Mouse (Mus musculus) E14TG2a.4 (cell line): ENCODE measurements at regions not wholly inside any gene's neighbourhood (a gene's known extent, or its start where the extent isn't known, plus 50 kb on each side); places are given as distances from the start of the nearest gene placed in this dataset.
"Not testable (repeated sequence)": the region's sequence is repeated elsewhere in the genome, so short reads cannot be mapped to it uniquely, and the experiment has no call there.

ENCODE experiments used
- H3K27me3 ChIP-seq: 2 replicates; pipeline ENCODE4 v1.6.1; 2014; ENCODE audit warnings: low read length, control low read depth; ENCODE audit not compliant: insufficient read depth
- H3K36me3 ChIP-seq: 2 replicates; pipeline ENCODE4 v1.6.1; 2014; ENCODE audit warnings: low read length, control low read depth; ENCODE audit not compliant: insufficient read depth
- H3K4me1 ChIP-seq: replicated peaks from 2 replicates; pipeline ENCODE4 v1.6.1; 2014; ENCODE audit warnings: low read depth, low read length, control low read depth
- H3K4me3 ChIP-seq: replicated peaks from 2 replicates; pipeline ENCODE4 v1.5.1; 2014; ENCODE audit warnings: mild to moderate bottlenecking, low read length
- H3K9me3 ChIP-seq: 2 replicates; pipeline ENCODE4 v1.6.1; 2014; ENCODE audit warnings: low read length, control low read depth
- CTCF ChIP-seq: conservative IDR thresholded peaks from 2 replicates; pipeline ENCODE4 v1.5.1; 2014; ENCODE audit warnings: low read length
- NANOG ChIP-seq: IDR thresholded peaks from 2 replicates; pipeline ENCODE4 v1.6.1; 2014; ENCODE audit warnings: borderline replicate concordance, low read length, mixed read lengths
- POU5F1 ChIP-seq: IDR thresholded peaks from 2 replicates; pipeline ENCODE4 v1.6.1; 2014; ENCODE audit warnings: low read length, borderline replicate concordance

- H3K9me3 ChIP-seq = no peaks in the 10 kb centered on the region
- no peak overlapping the region for H3K4me3 ChIP-seq
- no peaks in the 10 kb centered on the region for H3K4me1 ChIP-seq
- no peaks in the 10 kb centered on the region for H3K27me3 ChIP-seq
- no peaks in the 10 kb centered on the region for H3K36me3 ChIP-seq
- TF ChIP-seq CTCF = no peak
- no peak for TF ChIP-seq POU5F1
- TF ChIP-seq NANOG = no peak
Observed at GRCm38 (mm10) chr14:13055198-13055597, 229.4 kb upstream of the Synpr start.

GRCm38 (mm10) chr14:13042536-13042935 lies 219.7 kb upstream of the Cadps start:
- H3K4me1 ChIP-seq, H3K4me3 ChIP-seq, H3K27me3 ChIP-seq, H3K36me3 ChIP-seq: not testable (repeated sequence)
- peaks cover 25% of the 10 kb centered on the region for H3K9me3 ChIP-seq

- Histone ChIP-seq H3K27me3 (no peaks in the 10 kb centered on the region), H3K36me3 (no peaks in the 10 kb centered on the region)
- TF ChIP-seq POU5F1 (no peak), CTCF (no peak), NANOG (no peak)
Observed at GRCm38 (mm10) chr14:13041741-13042140, 218.9 kb upstream of the Cadps start.

GRCm38 (mm10) chr14:13040176-13040575 lies 217.3 kb upstream of the Cadps start:
- Histone ChIP-seq H3K4me3 (no peak overlapping the region), H3K9me3 (peaks cover 19% of the 10 kb centered on the region), H3K36me3 (no peaks in the 10 kb centered on the region), H3K27me3 (no peaks in the 10 kb centered on the region), H3K4me1 (no peaks in the 10 kb centered on the region)
- TF ChIP-seq POU5F1 (no peak), CTCF (no peak), NANOG (no peak)

More at GRCm38 (mm10) chr14:13041741-13042140, 218.9 kb upstream of the Cadps start:
- Histone ChIP-seq H3K4me1 (no peaks in the 10 kb centered on the region), H3K9me3 (peaks cover 25% of the 10 kb centered on the region), H3K4me3 (no peak overlapping the region)

- H3K4me3 ChIP-seq = no peak overlapping the region
- TF ChIP-seq POU5F1 = no peak
- TF ChIP-seq NANOG = no peak
- TF ChIP-seq CTCF = no peak
- no peaks in the 10 kb centered on the region for H3K4me1 ChIP-seq
- no peaks in the 10 kb centered on the region for H3K36me3 ChIP-seq
- no peaks in the 10 kb centered on the region for H3K9me3 ChIP-seq
- no peaks in the 10 kb centered on the region for H3K27me3 ChIP-seq
Observed at GRCm38 (mm10) chr14:13037426-13037825, 214.5 kb upstream of the Cadps start.

GRCm38 (mm10) chr14:13029794-13030193 lies 206.9 kb upstream of the Cadps start:
- Histone ChIP-seq H3K9me3 (no peaks in the 10 kb centered on the region), H3K4me1 (no peaks in the 10 kb centered on the region), H3K4me3 (no peak overlapping the region), H3K36me3 (no peaks in the 10 kb centered on the region), H3K27me3 (no peaks in the 10 kb centered on the region)
- TF ChIP-seq CTCF (no peak), NANOG (no peak), POU5F1 (no peak)

- Histone ChIP-seq H3K36me3 (no peaks in the 10 kb centered on the region), H3K4me1 (no peaks in the 10 kb centered on the region), H3K9me3 (no peaks in the 10 kb centered on the region), H3K4me3 (no peak overlapping the region), H3K27me3 (no peaks in the 10 kb centered on the region)
- no peak for TF ChIP-seq CTCF
- TF ChIP-seq NANOG = no peak
- TF ChIP-seq POU5F1 = no peak
Observed at GRCm38 (mm10) chr14:13022744-13023143, 199.9 kb upstream of the Cadps start.

- no peak for TF ChIP-seq POU5F1
- TF ChIP-seq CTCF = no peak
- no peak for TF ChIP-seq NANOG
- H3K9me3 ChIP-seq = peaks cover 12% of the 10 kb centered on the region
- no peaks in the 10 kb centered on the region for H3K27me3 ChIP-seq
- H3K4me3 ChIP-seq = no peak overlapping the region
- H3K36me3 ChIP-seq = no peaks in the 10 kb centered on the region
- no peaks in the 10 kb centered on the region for H3K4me1 ChIP-seq
Observed at GRCm38 (mm10) chr14:13011099-13011498, 188.2 kb upstream of the Cadps start.

GRCm38 (mm10) chr14:13000997-13001699 lies 178.3 kb upstream of the Cadps start:
- no peak for TF ChIP-seq POU5F1
- TF ChIP-seq CTCF = no peak
- no peak for TF ChIP-seq NANOG
- Histone ChIP-seq H3K4me3 (no peak overlapping the region), H3K27me3 (no peaks in the 10 kb centered on the region)

More at GRCm38 (mm10) chr14:13000997-13001699, 178.3 kb upstream of the Cadps start:
- Histone ChIP-seq H3K4me1 (no peaks in the 10 kb centered on the region), H3K9me3 (no peaks in the 10 kb centered on the region), H3K36me3 (no peaks in the 10 kb centered on the region)
